Mouse (Mus musculus) mouse embryonic stem cell (cell line): ENCODE data around the gene Mical2.

ENCODE experiments used
- in situ Hi-C, 2 experiments: fragments of 300-500 bp; cut with MboI; formaldehyde crosslinking; loops; 1 replicate in 1 of 2; 3 replicates in 1 of 2; pipeline ENCODE4 v1.14.3; 2019 to 2020; ENCODE audit warnings: low sequenced_read_pairs in 2 of 2, low pct_unique_long_range_greater_than_20kb in 1 of 2, mixed read lengths in 1 of 2; ENCODE audit not compliant: unreplicated experiment in 1 of 2

The Mical2 gene

DNA sequence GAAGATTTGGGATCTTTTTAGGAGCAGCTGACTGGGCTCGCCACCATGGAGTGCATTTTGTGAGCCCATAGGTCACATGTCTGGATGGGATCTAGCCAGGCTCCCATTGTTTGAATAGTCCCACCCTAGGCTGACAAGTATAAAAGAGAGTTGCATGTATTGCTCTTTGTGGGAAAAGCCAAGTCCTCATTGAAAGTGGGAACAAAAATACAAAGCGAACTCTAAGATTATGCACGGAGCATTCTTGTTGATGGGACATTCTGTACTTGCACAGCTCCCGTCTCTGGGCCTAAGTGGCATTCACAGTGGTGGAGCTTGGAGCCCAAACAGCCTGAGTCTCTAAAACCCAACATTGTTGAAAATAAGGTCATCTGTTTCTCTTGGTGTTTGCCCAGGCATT, 101.2 kb downstream of the Mical2 start:
- in situ Hi-C loops, result no loop called here

- in situ Hi-C loops, result no loop called here
Measured at GRCm38 (mm10) chr7:112328969-112329368, 103.3 kb downstream of the Mical2 start.

GRCm38 (mm10) chr7:112329496-112329895, 103.8 kb downstream of the Mical2 start:
- in situ Hi-C loops, result no loop called here

- in situ Hi-C loops, result no loop called here
Measured at GRCm38 (mm10) chr7:112330935-112331334, 105.3 kb downstream of the Mical2 start.

GRCm38 (mm10) chr7:112331804-112332203, 106.1 kb downstream of the Mical2 start:
- in situ Hi-C loops, result no loop called here

DNA sequence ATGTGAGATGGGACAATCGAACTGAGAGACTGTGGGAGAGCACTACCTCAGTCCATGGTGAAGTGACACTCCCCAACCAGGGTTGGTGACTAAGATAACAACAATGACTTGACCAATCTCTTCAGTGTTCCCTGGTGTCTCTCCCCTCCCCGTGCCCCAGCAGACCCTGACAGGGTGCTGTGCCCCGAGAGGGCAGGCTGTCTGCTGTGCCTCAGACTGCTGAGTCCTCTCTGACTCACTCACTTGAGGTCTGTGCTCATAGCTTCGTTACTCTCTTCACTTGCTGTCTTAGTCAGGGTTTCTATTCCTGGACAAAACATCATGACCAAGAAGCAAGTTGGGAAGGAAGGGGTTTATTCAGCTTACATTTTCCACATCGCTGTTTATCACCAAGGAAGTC, 106.8 kb downstream of the Mical2 start:
- in situ Hi-C loops, result no loop called here

DNA sequence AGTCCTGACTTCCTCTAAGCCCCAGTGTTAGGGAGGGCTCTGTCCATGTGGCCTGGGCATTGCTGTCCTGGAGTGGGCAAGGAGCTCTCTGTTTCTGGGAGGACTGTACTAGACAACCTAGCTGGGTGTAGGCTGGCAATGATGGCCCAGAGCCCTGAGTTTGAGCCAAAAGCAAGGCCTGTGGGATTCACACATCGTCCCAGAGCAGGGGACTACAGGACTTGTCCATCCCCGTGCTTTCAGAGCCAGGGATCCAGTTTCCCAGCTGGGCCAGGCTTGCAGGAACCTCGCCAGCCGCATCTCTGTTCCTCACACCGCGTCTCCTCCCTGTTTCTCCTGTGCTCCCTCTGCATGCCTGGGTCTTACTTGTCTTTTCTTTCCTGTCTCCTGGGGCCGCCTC, 107.7 kb downstream of the Mical2 start:
- in situ Hi-C loops, result no loop called here

GRCm38 (mm10) chr7:112336213-112336631, 110.6 kb downstream of the Mical2 start:
- in situ Hi-C loops, result no loop called here

- in situ Hi-C loops, result no loop called here
Measured at GRCm38 (mm10) chr7:112336769-112337168, 111.1 kb downstream of the Mical2 start.

DNA sequence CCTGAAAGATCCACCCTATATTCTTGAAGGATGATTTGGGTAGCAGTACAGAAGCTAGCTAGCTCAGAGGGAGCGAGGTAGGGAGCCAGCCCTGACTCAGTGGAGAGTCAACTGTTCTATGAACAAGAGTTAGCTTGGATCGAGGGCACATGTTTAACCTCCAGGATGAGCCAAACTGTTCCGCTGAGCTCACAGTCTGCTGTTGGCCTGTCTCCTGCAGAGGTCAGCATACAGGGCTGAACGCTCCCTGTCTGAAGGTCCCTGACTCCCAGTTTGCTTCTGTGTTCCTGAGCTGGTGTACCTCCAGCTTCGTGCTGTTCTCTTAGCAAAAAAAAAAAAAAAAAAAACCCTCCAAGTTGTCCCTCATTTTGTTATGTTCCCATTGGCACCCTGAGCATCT, 112.1 kb downstream of the Mical2 start:
- in situ Hi-C loops, result no loop called here

- in situ Hi-C loops, result no loop called here
Measured at GRCm38 (mm10) chr7:112341052-112341451, 115.4 kb downstream of the Mical2 start.

GRCm38 (mm10) chr7:112345687-112346086, 120.0 kb downstream of the Mical2 start:
- in situ Hi-C loops, result no loop called here

DNA sequence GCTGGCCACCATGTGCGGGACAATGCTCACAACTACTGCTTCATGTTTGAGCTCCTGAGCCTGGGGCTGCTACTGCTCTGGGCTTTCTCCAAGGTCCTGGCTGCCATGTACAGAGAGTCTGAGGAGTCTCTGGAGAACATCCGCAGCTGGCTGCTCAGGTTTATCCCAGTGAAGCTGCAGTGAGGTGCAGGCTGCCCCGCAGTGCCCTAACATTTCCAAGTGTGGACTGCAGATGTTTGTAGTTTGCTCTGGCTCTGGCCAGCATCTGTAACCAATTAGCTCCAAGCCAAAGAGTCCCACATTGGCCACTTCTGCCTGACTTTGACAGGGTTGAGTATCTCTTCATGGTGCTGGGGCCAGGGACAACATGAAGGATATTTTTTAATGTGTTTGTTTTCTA, 125.9 kb downstream of the Mical2 start:
- in situ Hi-C loops, result no loop called here

GRCm38 (mm10) chr7:112352005-112352404, 126.3 kb downstream of the Mical2 start:
- in situ Hi-C loops, result no loop called here

DNA sequence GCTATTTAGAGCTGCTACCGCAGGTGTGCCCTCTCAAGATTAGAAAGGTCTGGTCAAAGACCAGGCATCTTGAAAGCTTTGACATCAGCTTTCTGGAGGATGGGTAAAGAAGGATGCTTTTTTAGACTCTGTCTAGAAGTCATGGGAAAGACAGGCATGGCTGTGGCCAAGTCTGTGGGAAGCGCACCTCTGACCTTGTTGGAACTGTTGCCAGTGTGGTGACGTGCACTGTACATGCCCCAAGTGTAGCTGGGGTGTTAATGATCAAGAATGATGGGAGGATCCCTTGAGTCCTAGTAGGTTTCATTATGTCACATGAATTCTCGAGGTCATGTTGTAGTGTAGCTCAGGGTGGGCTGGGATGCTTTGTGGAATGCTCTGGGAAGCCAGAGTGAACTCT, 127.4 kb downstream of the Mical2 start:
- in situ Hi-C loops, result no loop called here

DNA sequence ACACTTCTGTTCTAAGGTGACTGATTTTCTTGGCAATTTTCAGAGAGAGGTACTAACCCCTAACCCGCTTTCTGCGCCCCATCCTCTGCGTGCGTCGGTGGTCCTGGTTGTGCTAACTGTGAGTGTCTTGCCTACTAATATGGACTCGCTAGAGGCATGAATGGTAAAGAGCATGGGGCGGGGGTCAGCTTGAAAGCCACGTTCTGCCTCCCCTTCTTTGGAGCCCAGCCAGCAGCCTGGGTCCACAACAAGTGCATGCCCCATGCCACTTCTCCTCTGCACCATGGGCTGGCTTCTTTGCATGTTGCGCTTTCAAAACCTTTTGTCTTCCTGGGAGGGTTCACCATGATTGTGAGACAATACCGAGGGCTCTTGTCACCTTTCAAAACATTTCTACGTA, 128.3 kb downstream of the Mical2 start:
- in situ Hi-C loops, result no loop called here

DNA sequence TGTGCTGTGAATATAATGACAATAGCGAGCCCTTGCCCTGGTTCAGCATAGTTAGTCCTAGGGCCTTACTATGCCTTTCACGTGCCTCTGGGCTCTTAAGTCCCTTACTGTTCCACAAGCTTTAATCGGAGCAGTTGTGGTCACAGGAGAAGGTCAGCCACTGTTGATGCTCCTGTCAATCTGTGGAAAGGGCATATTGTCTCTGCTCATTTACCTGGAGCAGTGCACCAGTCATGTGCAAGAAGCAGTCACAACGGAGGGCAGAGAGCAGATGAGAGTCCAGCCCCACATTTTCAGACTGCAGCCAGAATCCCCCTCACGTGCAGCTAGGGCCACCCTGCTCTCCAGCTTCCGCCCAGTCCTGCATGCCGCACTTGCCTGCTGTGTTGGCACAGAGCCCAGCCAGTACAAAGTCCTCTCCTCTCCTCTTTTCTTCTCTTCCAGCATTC, 128.9 kb downstream of the Mical2 start:
- in situ Hi-C loops, result no loop called here

GRCm38 (mm10) chr7:112359594-112359993, 133.9 kb downstream of the Mical2 start:
- in situ Hi-C loops, result no loop called here

DNA sequence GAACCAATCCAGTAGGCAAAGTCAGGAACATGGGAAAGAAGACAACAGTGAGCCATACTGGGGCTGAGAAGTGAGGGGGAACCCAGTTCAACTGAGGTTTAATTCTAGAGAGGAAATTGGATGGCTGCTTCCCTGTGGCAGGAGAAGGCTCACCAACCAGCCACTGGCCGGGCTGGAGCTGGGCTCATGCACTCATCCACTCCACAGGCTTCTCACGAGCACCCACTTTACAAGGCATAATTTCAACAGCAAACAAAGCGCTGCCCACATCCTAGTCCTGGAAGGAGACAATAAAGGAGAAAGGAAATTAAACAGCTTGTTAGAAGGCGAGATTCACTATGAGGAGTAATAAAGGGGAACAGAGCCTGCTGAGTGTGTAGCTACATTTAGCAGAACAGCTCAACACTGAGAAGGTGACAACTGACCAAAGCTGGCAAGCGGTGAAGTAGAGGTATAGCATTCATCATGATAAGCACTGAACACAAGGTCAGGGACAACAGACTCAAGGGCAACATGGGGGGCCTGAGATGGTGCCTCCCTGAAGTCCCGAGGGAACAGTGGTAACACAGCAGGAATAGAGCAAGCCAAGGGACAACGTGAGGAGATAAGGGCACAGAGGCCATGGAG, 137.0 kb downstream of the Mical2 start:
- in situ Hi-C loops, result no loop called here

DNA sequence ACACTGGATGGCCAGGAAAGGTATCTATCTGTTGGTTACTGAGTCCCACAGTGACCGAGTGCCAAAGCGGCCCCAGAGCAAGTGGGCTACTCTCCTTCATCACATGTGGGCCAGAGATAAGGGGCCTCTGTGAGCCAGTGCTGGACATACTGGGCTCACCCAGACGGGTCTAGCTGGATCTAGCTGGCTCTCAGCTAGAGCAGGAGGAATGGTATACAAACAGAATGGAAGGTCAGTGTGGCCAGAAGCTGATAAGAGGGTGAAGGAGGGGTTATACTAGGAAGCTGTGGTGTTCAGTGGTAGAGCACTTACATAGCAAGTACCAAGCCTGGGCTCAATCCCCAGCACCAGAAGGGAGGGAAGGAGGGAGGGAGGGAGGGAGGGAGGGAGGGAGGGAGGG, 140.2 kb downstream of the Mical2 start:
- in situ Hi-C loops, result no loop called here

GRCm38 (mm10) chr7:112369046-112369445, 143.4 kb downstream of the Mical2 start:
- in situ Hi-C loops, result no loop called here
